Comparison of ENCODE assay signal across 14 mouse cellular contexts in the genomic region with DNA sequence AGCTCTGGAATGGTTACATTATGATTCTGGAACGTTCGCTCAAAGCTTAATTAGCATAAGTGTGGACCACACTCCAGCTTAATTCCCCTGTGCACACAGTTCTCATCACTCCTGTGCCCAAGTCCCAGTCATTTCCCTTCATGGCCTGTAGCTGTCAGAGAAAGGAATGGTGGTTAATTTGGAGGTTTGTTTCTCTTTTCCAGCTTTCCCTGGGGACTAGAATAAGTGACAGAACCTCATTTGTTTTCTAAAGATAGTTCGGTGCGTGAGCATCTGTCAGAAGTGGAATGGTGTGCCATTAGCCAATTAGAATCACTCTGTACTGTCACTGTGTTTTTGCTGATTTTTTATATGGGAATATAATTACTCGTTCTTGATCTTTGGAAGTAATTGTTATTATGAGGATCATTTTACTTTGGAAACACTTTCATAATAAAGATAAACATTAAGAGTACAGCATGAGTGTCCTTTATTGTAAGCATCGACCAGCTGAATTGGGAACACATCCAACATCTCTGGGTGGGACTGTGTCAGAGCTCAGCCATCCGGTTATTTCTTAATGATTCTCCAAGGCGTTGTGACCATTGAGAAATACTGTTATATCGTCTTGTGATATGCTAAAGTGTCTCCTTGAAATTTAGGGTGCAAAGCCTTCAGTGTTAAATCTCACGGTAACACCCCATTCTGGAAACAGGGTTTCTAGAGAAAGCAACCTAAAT. TPM values are rescaled to one million over a fixed set of nuclear protein-coding genes. Genes with fewer than 3 reads are reported as not detected.
DNase-seq lines count a peak whose midpoint lies in the region; ATAC-seq lines count a peak whose summit lies in the region.
"Had no signal": no experiment of that assay in that cellular context is flagged by ENCODE, and none has a peak within 500 bp of the region (broad histone marks: within the 10 kb centered on the region; RNA-seq: fewer than 3 reads in every experiment).

No protein-coding gene starts in this region.

- WGBS in hindbrain, embryonic 11.5 days, result 78% methylated on average over 10 of the region's 10 CpGs
- WGBS in hindbrain, embryonic 10.5 days, result 84% methylated on average over 10 of the region's 10 CpGs
- WGBS in lung, embryonic 15.5 days, result 46% methylated on average over 10 of the region's 10 CpGs

- no peak overlapping the region for H3K4me2 ChIP-seq in hindbrain, embryonic 11.5 days (replicated peaks; ENCODE audit: low read depth, low read length)
- no peak overlapping the region for H3K4me2 ChIP-seq in lung, embryonic 15.5 days
- H3K4me2 ChIP-seq: embryonic facial prominence, embryonic 12.5 days; liver, embryonic 15.5 days had no signal

- no peak overlapping the region for H3K27ac ChIP-seq in hindbrain, embryonic 11.5 days (ENCODE audit: low read depth, low read length)
- no peak overlapping the region for H3K27ac ChIP-seq in hindbrain, embryonic 10.5 days
- H3K27ac ChIP-seq in lung, embryonic 15.5 days, result peak overlapping the region; percentile 9; the same call in 1 of the 2 replicates
- H3K27ac ChIP-seq: embryonic facial prominence, embryonic 12.5 days; limb, embryonic 10.5 days; liver, embryonic 15.5 days had no signal

- peak; percentile 41 to 43 for DNase-seq in cerebellum, postnatal 10 days
- no peak for DNase-seq in cerebellum, adult 11-12 months
- DNase-seq in hindbrain, embryonic 11.5 days (ENCODE audit: low spot score), result no peak
- no peak for DNase-seq in hindbrain, embryonic 10.5 days (ENCODE audit: low spot score)
- peak; percentile 9 for DNase-seq in Muller cell, postnatal 12 days (ENCODE audit: inconsistent ontology term)
- no peak for DNase-seq in adrenal gland, adult 18-20 months (ENCODE audit: low spot score in 2 of 2)
- DNase-seq in right cerebral cortex, postnatal 10 days (ENCODE audit: low spot score in 2 of 2), result no peak
- DNase-seq: cerebellum, adult 8-10 months; kidney, adult 9 months had no signal

- no peaks in the 10 kb centered on the region for H3K9me3 ChIP-seq in hindbrain, embryonic 11.5 days (ENCODE audit: control insufficient read depth, low read length)
- H3K9me3 ChIP-seq in hindbrain, embryonic 10.5 days, result peaks cover 6% of the 10 kb centered on the region; the same call in 1 of the 2 replicates
- H3K9me3 ChIP-seq in lung, embryonic 15.5 days, result no peaks in the 10 kb centered on the region
- H3K9me3 ChIP-seq: embryonic facial prominence, embryonic 12.5 days; limb, embryonic 10.5 days; liver, embryonic 15.5 days had no signal

- H3K27me3 ChIP-seq in hindbrain, embryonic 11.5 days (ENCODE audit: control insufficient read depth, insufficient read depth, low read length), result no peaks in the 10 kb centered on the region
- H3K27me3 ChIP-seq in hindbrain, embryonic 10.5 days (ENCODE audit: insufficient read depth, poor library complexity, severe bottlenecking), result no peaks in the 10 kb centered on the region
- no peaks in the 10 kb centered on the region for H3K27me3 ChIP-seq in lung, embryonic 15.5 days
- H3K27me3 ChIP-seq: embryonic facial prominence, embryonic 12.5 days; liver, embryonic 15.5 days had no signal

- no peaks in the 10 kb centered on the region for H3K36me3 ChIP-seq in hindbrain, embryonic 11.5 days (ENCODE audit: control insufficient read depth, insufficient read depth, low read length)
- peaks cover 10% of the 10 kb centered on the region for H3K36me3 ChIP-seq in hindbrain, embryonic 10.5 days
- H3K36me3 ChIP-seq in lung, embryonic 15.5 days, result 0 out of 2 replicates have a peak, but pooled peaks cover 6% of the 10 kb centered on the region

- no peak overlapping the region for H3K4me3 ChIP-seq in hindbrain, embryonic 11.5 days (ENCODE audit: low read depth, low read length)
- no peak overlapping the region for H3K4me3 ChIP-seq in hindbrain, embryonic 10.5 days
- no peak overlapping the region for H3K4me3 ChIP-seq in lung, embryonic 15.5 days
- H3K4me3 ChIP-seq: embryonic facial prominence, embryonic 12.5 days; limb, embryonic 10.5 days; liver, embryonic 15.5 days had no signal

- no peaks in the 10 kb centered on the region for H3K4me1 ChIP-seq in hindbrain, embryonic 11.5 days (replicated peaks; ENCODE audit: control insufficient read depth, insufficient read depth, low read length)
- no peaks in the 10 kb centered on the region for H3K4me1 ChIP-seq in hindbrain, embryonic 10.5 days (replicated peaks)
- H3K4me1 ChIP-seq in lung, embryonic 15.5 days, result peaks cover 16% of the 10 kb centered on the region
- H3K4me1 ChIP-seq: limb, embryonic 10.5 days; liver, embryonic 15.5 days had no signal

- H3K9ac ChIP-seq in hindbrain, embryonic 11.5 days (ENCODE audit: low read depth, low read length), result no peak overlapping the region
- H3K9ac ChIP-seq in lung, embryonic 15.5 days, result no peak overlapping the region
- H3K9ac ChIP-seq: embryonic facial prominence, embryonic 12.5 days; liver, embryonic 15.5 days had no signal

- peak; percentile 47 for ATAC-seq in hindbrain, embryonic 11.5 days (ENCODE audit: low FRiP score)
- ATAC-seq in lung, embryonic 15.5 days (ENCODE audit: borderline replicate concordance, extremely low read depth, low FRiP score, low TSS enrichment), result peak; percentile 74; the same call in 1 of the 2 replicates
- ATAC-seq: midbrain, embryonic 16.5 days had no signal

RNA-seq across cellular contexts. Expression of gene Nostrin, which starts 21.6 kb away (rescaled TPM):
- polyA plus RNA-seq in hindbrain, embryonic 11.5 days (2014; fragmentation: Nextera tagmentation; extraction: Ambion mirVana), result 0.68 and 0.74 TPM in 2 replicates
- 0.41 and 0.75 TPM in 2 replicates for polyA plus RNA-seq in hindbrain, embryonic 10.5 days (2016; fragmentation: Nextera tagmentation; extraction: Ambion mirVana)
- polyA plus RNA-seq in lung, embryonic 15.5 days (2015; fragmentation: Nextera tagmentation; extraction: Ambion mirVana), result 15.2 and 16.3 TPM in 2 replicates
- 10 to 100 TPM in 1 of 2 experiments, 1 to 10 TPM in 1; 8.4 to 10.2 TPM for total RNA-seq in adrenal gland, adult 18-20 months (2021)

Comparison
In these comparisons a context has a peak if more than half of its experiments do, and no peak if none do; other contexts are left out.
1. DNase-seq: peak in cerebellum, postnatal 10 days (2 of 2) and Muller cell, postnatal 12 days (single experiment); none in cerebellum, adult 11-12 months (single experiment), hindbrain, embryonic 11.5 days (single experiment), hindbrain, embryonic 10.5 days (single experiment), adrenal gland, adult 18-20 months (0 of 2) and right cerebral cortex, postnatal 10 days (0 of 2).